ENCODE assay signal across 8 mouse cellular contexts in genomic region chr11:98148551-98149301, GRCm38 (mm10). TPM values are rescaled to one million over a fixed set of nuclear protein-coding genes. Genes with fewer than 3 reads are reported as not detected.
DNase-seq lines count a peak whose midpoint lies in the region; ATAC-seq and TF ChIP-seq lines count a peak whose summit lies in the region.

No protein-coding gene starts in this region.

- H3K27me3 ChIP-seq in intestine, postnatal 0 days (replicated peaks; ENCODE audit: control insufficient read depth, insufficient read depth, low read length), result no peaks in the 10 kb centered on the region
- no peaks in the 10 kb centered on the region for H3K27me3 ChIP-seq in liver, postnatal 0 days (ENCODE audit: insufficient read depth, low read length)

- DNase-seq in right cerebral cortex, adult 18-20 months, result peak; percentile 24
- no peak for DNase-seq in right cerebral cortex, postnatal 25 days
- peak; percentile 46 for DNase-seq in c-Kit-positive CD71-positive TER-119-positive erythroid progenitor cells, embryonic 14.5 days (ENCODE audit: low spot score)
- peak; percentile 56 for DNase-seq in gastrocnemius, postnatal 25 days
- peak; percentile 67 for DNase-seq in liver, postnatal 0 days
- peak; percentile 49 for DNase-seq in neural tube, embryonic 10.5 days (ENCODE audit: extremely low spot score, low spot score)
- DNase-seq in urinary bladder, postnatal 4 days (ENCODE audit: low spot score in 2 of 2), result no peak

- peak overlapping the region; percentile 94 for H3K27ac ChIP-seq in intestine, postnatal 0 days (ENCODE audit: low read depth, low read length)
- peak overlapping the region; percentile 97 for H3K27ac ChIP-seq in liver, postnatal 0 days (ENCODE audit: low read depth)

- H3K36me3 ChIP-seq in intestine, postnatal 0 days (ENCODE audit: control insufficient read depth, insufficient read depth), result no peaks in the 10 kb centered on the region
- no peaks in the 10 kb centered on the region for H3K36me3 ChIP-seq in liver, postnatal 0 days (replicated peaks; ENCODE audit: insufficient read depth, low read length)

- H3K4me1 ChIP-seq in intestine, postnatal 0 days (replicated peaks; ENCODE audit: control insufficient read depth, insufficient read depth, low read length), result no peaks in the 10 kb centered on the region
- H3K4me1 ChIP-seq in liver, postnatal 0 days (ENCODE audit: insufficient read depth), result peaks cover 11% of the 10 kb centered on the region

- H3K9ac ChIP-seq in intestine, postnatal 0 days (ENCODE audit: low read depth, low read length), result peak overlapping the region; percentile 92
- peak overlapping the region; percentile 87 for H3K9ac ChIP-seq in liver, postnatal 0 days (replicated peaks)

- H3K4me3 ChIP-seq in intestine, postnatal 0 days (ENCODE audit: low read depth, low read length), result peak overlapping the region; percentile 93
- H3K4me3 ChIP-seq in liver, postnatal 0 days (ENCODE audit: low read depth, low read length), result peak overlapping the region; percentile 83

- no peak for TF ChIP-seq CTCF in intestine, postnatal 0 days (IDR thresholded peaks at IDR 0.05; ENCODE audit: low read depth)
- TF ChIP-seq CTCF in liver, postnatal 0 days (IDR thresholded peaks at IDR 0.05; ENCODE audit: low read depth), result no peak

- no peak for TF ChIP-seq EP300 in liver, postnatal 0 days (IDR thresholded peaks at IDR 0.05; ENCODE audit: low read depth)

- WGBS in intestine, postnatal 0 days, result 1% methylated on average over 43 of the region's 45 CpGs
- WGBS in liver, postnatal 0 days (ENCODE audit: insufficient replicate concordance), result 2% methylated on average over 45 of the region's 45 CpGs

- ATAC-seq in intestine, postnatal 0 days, result peak; percentile 12
- ATAC-seq in liver, postnatal 0 days, result peak; percentile 34

- H3K4me2 ChIP-seq in intestine, postnatal 0 days (replicated peaks; ENCODE audit: low read depth), result peak overlapping the region; percentile 99
- peak overlapping the region; percentile 86 for H3K4me2 ChIP-seq in liver, postnatal 0 days (ENCODE audit: low read depth, low read length)

- no peaks in the 10 kb centered on the region for H3K9me3 ChIP-seq in intestine, postnatal 0 days (ENCODE audit: control insufficient read depth)
- H3K9me3 ChIP-seq in liver, postnatal 0 days (ENCODE audit: low read length), result no peaks in the 10 kb centered on the region

RNA-seq across cellular contexts. Expression of gene Fbxl20, which starts 1.5 kb away (rescaled TPM):
- total RNA-seq in gastrocnemius, postnatal 25 days (2021), result 10 to 100 TPM; 10.3 to 11.1 TPM
- polyA plus RNA-seq in intestine, postnatal 0 days (2015; fragmentation: Nextera tagmentation; extraction: Ambion mirVana), result 7.3 and 7.8 TPM in 2 replicates
- polyA plus RNA-seq in liver, postnatal 0 days (2015; fragmentation: Nextera tagmentation; extraction: Ambion mirVana), result 4.9 and 6.3 TPM in 2 replicates

RNA-seq across cellular contexts. Expression of gene Med1, which starts 44.4 kb away (rescaled TPM):
- 10 to 100 TPM; 21.2 to 23.1 TPM for total RNA-seq in gastrocnemius, postnatal 25 days (2021)
- polyA plus RNA-seq in intestine, postnatal 0 days (2015; fragmentation: Nextera tagmentation; extraction: Ambion mirVana), result 25.2 and 25.3 TPM in 2 replicates
- polyA plus RNA-seq in liver, postnatal 0 days (2015; fragmentation: Nextera tagmentation; extraction: Ambion mirVana), result 15.0 and 16.2 TPM in 2 replicates

RNA-seq across cellular contexts. Expression of gene Cdk12, which starts 54.1 kb away (rescaled TPM):
- total RNA-seq in gastrocnemius, postnatal 25 days (2021), result 10 to 100 TPM; 13.0 to 14.0 TPM
- polyA plus RNA-seq in intestine, postnatal 0 days (2015; fragmentation: Nextera tagmentation; extraction: Ambion mirVana), result 4.9 and 6.4 TPM in 2 replicates
- polyA plus RNA-seq in liver, postnatal 0 days (2015; fragmentation: Nextera tagmentation; extraction: Ambion mirVana), result 3.2 and 3.9 TPM in 2 replicates

Comparison
In these comparisons a context has a peak if more than half of its experiments do, and no peak if none do; other contexts are left out.
1. DNase-seq: peak in right cerebral cortex, adult 18-20 months (single experiment), c-Kit-positive CD71-positive TER-119-positive erythroid progenitor cells, embryonic 14.5 days (single experiment), gastrocnemius, postnatal 25 days (single experiment), liver, postnatal 0 days (single experiment) and neural tube, embryonic 10.5 days (single experiment); none in right cerebral cortex, postnatal 25 days (single experiment) and urinary bladder, postnatal 4 days (0 of 2).